Mouse (Mus musculus): Measurements from ENCODE around the gene Aqp7.

GRCm38 (mm10) chr4:41065196-41065595 is 17.3 kb upstream of the Aqp7 start:
- no peak for TF ChIP-seq POLR2A (IDR thresholded peaks at IDR 0.05; ENCODE audit: insufficient read depth, low read depth, low read length)
- no peak for TF ChIP-seq CTCF (IDR thresholded peaks at IDR 0.05; ENCODE audit: insufficient read depth, low read depth, low read length)

All from olfactory bulb, adult 2 months (tissue).